Mouse (Mus musculus) thymus, postnatal 36 days (tissue): ENCODE measurements around the gene Rasal1.

Experiments
- DNase-seq, 2 experiments: peaks; one replicate each; pipeline ENCODE4 v3.0.0; 2022; ENCODE audit warnings: mixed read lengths in 2 of 2

The Rasal1 gene

GRCm38 (mm10) chr5:120660816-120661215, 12.2 kb downstream of the Rasal1 start:
- no peak for DNase-seq

GRCm38 (mm10) chr5:120664888-120665287, 16.3 kb downstream of the Rasal1 start:
- no peak for DNase-seq

GRCm38 (mm10) chr5:120668761-120669160, 20.1 kb downstream of the Rasal1 start:
- no peak for DNase-seq

- no peak for DNase-seq
Observed at GRCm38 (mm10) chr5:120670132-120670531, 21.5 kb downstream of the Rasal1 start.

GRCm38 (mm10) chr5:120671865-120672264, 23.3 kb downstream of the Rasal1 start:
- no peak for DNase-seq

- DNase-seq, result peak; percentile 77 to 78
Observed at GRCm38 (mm10) chr5:120673626-120674025, 25.0 kb downstream of the Rasal1 start.

- peak; percentile 45 to 74 for DNase-seq
Observed at GRCm38 (mm10) chr5:120674229-120675145, 25.9 kb downstream of the Rasal1 start.

DNA sequence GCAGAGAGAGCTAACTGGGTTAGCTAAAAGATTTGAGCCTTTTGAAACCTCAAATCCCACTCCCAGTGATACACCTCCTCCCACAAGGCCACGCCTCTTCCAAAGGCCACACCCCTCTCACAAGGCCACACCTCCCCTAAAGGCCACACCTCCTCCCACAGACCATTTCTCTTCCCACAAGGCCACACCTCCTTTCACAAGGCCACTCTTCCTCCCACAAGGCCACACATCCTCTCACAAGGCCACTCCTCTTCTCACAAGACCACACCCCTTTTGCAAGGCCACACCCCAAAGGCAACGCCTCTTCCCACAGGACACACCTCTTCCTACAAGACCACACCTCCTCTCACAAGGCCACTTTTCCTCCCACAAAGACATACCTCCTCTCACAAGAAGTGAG, 28.9 kb downstream of the Rasal1 start:
- DNase-seq, result peak in 1 of 2 experiments; percentile 40

DNA sequence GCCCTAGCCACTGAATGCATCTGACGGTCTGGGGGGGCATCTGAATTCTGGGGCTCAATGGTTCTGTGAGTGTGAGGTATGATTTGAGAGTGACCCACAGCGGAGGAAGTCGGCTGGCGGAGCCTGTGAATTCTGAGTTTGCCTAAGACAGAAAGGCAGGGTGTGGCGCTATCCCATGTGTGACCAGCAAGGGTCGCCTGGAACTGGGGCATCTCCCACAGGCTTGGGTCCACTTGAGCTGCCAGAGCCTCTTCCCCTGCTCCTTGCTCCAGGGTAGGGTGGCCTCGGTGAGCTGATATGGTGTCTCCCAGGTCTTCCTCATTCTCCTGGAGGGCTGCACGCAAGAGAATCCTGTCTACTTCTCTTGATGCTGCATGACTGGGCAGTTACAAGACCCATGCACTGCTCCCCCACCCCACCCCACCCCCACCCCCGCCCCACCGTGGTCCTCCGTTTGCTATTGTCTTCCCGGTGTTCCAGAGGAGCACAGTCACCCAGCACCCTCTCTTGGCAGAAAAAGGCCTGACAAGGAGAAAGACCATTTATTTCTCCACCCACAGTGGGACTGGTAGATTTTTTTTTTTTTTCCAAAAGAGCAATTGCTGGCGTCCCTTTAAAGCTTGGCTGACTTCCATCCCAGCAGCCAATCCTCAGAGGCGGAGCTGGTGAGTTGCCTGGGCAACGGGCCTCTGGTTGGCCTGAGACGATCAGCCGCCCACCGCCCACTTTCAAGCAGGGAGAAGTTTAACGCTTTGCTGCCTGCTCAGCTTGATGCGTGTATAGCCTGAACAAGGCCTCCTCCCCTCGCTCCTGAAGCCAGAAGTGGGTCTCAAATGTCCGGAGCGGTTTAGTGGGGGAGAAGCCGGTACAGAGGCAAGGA, 31.3 kb downstream of the Rasal1 start:
- DNase-seq, result peak; percentile 46 to 57

DNA sequence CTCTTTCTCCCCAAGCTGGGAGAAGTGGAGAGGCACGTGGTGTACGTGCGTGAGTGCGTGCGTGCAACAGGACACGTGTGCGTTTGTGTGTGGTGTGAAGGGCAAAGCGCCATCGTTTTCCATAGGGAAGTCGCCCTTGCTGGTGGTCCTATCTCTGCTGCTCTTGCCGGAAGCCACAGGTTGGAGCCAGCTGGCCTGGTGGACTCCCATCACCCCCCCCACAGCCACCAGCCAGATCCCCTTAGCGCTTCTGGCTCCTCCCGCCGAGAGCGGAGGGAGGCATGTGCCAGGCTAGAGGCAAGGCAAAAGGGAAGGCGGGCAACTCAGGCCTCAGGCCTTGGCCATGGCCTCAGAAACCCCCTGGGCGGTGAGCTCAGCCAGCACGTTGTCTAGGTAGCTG, 32.3 kb downstream of the Rasal1 start:
- DNase-seq, result no peak

- DNase-seq, result peak in 1 of 2 experiments; percentile 37
Observed at GRCm38 (mm10) chr5:120682982-120683771, 34.6 kb downstream of the Rasal1 start.

GRCm38 (mm10) chr5:120685678-120686077, 37.1 kb downstream of the Rasal1 start:
- DNase-seq, result peak; percentile 84 to 90

DNA sequence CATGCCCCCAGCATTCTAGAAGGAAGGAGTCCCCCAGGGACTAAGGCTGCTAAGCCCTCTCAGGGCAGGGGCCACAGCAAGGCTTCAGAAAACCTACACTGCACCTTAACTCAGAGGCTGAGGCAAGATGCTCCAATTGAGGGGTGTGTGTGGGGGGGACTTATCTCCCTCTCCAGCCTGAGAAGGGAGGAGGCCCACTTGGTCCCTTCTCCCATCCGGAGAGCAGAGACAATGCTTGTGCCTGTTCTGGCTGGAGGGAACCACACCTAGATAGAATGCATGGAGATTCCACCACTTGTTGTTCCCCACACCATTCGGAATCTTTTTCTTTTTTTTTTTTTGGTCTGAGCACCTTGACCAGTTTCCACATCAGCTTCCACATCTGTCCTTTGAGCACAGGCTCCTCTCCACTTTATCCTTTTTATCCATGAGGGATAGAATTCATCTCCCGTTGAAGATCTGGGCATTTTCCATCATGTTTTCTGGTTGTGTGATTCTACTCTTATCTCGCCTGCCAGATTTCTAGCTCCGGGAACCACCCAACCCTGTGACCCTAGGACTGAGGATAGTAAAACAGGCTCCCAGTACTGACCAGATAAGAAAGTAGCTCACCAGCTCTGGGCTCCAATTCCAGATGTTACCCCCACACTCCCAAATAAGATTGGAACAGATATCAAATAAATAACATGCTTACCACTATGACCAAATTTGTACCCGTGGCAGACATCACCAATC, 38.3 kb downstream of the Rasal1 start:
- no peak for DNase-seq

DNA sequence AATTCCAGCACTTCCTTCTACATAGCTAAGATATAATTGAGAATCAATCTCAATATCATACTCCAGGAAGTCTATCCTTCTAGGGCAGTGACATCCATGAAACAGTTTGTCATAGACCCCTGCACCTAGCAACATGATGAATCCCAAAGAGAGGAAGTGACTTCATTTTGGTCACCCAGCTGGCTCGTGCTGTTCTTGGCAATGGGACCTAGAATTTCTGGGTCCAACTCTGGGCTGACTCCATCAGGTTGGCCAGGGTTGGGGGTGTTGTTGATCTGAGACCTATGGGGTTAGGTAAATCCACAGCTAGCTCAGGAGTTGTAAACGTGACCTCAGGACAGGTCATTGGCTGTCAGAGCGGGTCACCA, 38.9 kb downstream of the Rasal1 start:
- no peak for DNase-seq

- DNase-seq, result no peak
Observed at GRCm38 (mm10) chr5:120687897-120688296, 39.3 kb downstream of the Rasal1 start.

GRCm38 (mm10) chr5:120688434-120688833, 39.8 kb downstream of the Rasal1 start:
- DNase-seq, result peak; percentile 64 to 84

- no peak for DNase-seq
Observed at GRCm38 (mm10) chr5:120690417-120690816, 41.8 kb downstream of the Rasal1 start.

DNA sequence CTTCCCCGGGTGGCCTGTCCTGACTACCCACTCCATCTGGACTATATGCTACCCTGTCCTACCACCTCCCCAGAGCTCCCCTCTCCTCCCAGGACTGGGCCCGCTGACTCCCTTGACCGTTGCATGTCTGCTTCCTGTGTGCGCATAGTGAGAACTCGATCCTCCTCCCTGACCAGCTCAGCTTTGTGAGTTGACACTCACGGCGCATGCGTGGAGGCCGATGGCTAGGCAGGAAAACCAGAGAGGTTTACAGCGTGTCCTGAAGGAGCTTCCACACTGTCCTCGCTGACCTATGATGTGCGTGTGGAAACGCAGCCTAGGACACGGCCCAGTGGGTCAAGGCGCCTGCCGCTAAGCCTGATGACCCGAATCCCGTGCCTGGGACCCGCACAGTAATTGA, 43.4 kb downstream of the Rasal1 start:
- DNase-seq, result no peak

- DNase-seq, result peak in 1 of 2 experiments; percentile 30
Observed at GRCm38 (mm10) chr5:120693931-120694694, 45.5 kb downstream of the Rasal1 start.

DNA sequence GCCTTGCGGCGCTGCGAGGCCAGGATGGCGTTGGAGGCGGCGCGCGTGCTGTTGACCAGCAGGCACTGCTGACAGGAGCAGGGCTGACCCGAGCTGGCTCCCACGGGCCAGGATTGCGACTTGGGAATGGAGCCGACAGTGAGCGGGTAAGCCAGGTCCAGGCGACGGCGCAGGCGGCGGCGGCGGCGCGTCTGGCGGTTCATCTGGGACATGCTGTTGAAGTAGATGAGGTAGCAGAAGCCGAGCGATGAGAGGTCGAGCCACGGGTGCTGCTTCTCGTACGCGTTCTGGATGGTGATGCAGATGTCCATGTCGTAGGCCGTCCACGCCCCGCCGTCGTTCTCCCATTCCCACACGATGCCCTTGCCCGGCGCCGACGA, 46.1 kb downstream of the Rasal1 start:
- no peak for DNase-seq

DNA sequence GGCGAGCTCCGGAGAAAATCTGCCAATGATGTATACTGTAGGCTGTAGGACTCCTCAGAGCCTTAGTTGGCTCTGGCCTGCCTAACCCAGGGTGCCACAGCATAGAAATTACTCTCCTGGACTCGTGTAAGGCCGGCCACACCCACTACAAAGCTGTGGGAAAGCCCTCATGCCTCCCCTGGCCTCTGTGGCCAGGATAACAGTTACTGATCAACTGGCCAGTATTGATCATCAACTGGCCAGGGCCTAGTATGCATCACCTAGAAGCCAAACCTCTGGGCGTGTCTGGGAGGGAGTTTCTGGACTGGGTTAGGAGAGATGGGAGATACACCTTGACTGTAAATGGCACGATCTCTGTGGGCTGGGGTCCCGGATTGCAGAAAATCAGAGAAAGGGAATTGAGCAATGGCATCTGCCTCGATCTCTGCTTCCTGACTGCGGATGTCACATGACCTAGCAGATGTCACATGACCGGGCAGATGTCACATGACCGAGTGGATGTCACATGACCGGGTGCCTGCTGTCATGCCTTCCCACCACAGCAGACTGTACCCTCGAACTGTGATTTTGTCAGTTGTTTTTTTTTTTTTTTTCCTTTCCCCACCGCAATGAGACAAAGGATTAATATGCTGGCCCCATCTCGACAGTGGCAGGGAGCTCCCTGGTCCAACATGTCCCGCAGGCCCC, 47.6 kb downstream of the Rasal1 start:
- no peak for DNase-seq
